Mouse (Mus musculus): ENCODE results near the gene Cdc26.

The Cdc26 gene

GRCm38 (mm10) chr4:62360805-62361455 lies 47.5 kb downstream of the Cdc26 start:
- Histone ChIP-seq H3K27me3 (ENCODE audit: control insufficient read depth, insufficient read depth, low read length, poor library complexity, severe bottlenecking) (no peaks in the 10 kb centered on the region), H3K36me3 (ENCODE audit: control insufficient read depth, insufficient read depth, low read length, poor library complexity, severe bottlenecking) (no peaks in the 10 kb centered on the region)
- no peak for DNase-seq (ENCODE audit: low read depth, low spot score)

GRCm38 (mm10) chr4:62360088-62360804 lies 48.2 kb downstream of the Cdc26 start, which contains the start of the genes Fkbp15 and Slc31a1:
TSS of gene Fkbp15 (minus strand) at chr4:62360548.
TSS of gene Slc31a1 (plus strand) at chr4:62360727.
- H3K36me3 ChIP-seq (ENCODE audit: control insufficient read depth, insufficient read depth, low read length, poor library complexity, severe bottlenecking) = no peaks in the 10 kb centered on the region
- no peaks in the 10 kb centered on the region for H3K27me3 ChIP-seq (ENCODE audit: control insufficient read depth, insufficient read depth, low read length, poor library complexity, severe bottlenecking)
- peak; percentile 98 for DNase-seq (ENCODE audit: low read depth, low spot score)

GRCm38 (mm10) chr4:62359256-62359775 lies 49.1 kb downstream of the Cdc26 start:
- H3K27me3 ChIP-seq (ENCODE audit: control insufficient read depth, insufficient read depth, low read length, poor library complexity, severe bottlenecking) = no peaks in the 10 kb centered on the region
- H3K36me3 ChIP-seq (ENCODE audit: control insufficient read depth, insufficient read depth, low read length, poor library complexity, severe bottlenecking) = no peaks in the 10 kb centered on the region
- DNase-seq (ENCODE audit: low read depth, low spot score) = peak; percentile 13

- DNase-seq (ENCODE audit: low read depth, low spot score) = peak; percentile 64
- no peaks in the 10 kb centered on the region; the same call in 1 of the 2 replicates for H3K36me3 ChIP-seq (ENCODE audit: control insufficient read depth, insufficient read depth, low read length, poor library complexity, severe bottlenecking)
- H3K27me3 ChIP-seq (ENCODE audit: control insufficient read depth, insufficient read depth, low read length, poor library complexity, severe bottlenecking) = no peaks in the 10 kb centered on the region
These were observed 50.8 kb downstream of the Cdc26 start for GRCm38 (mm10) chr4:62357631-62358148.

- peaks cover 7% of the 10 kb centered on the region for H3K36me3 ChIP-seq (ENCODE audit: control insufficient read depth, insufficient read depth, low read length, poor library complexity, severe bottlenecking)
- H3K27me3 ChIP-seq (ENCODE audit: control insufficient read depth, insufficient read depth, low read length, poor library complexity, severe bottlenecking) = no peaks in the 10 kb centered on the region
- no peak for DNase-seq (ENCODE audit: low read depth, low spot score)
These were observed 59.1 kb downstream of the Cdc26 start for GRCm38 (mm10) chr4:62349371-62349770.

GRCm38 (mm10) chr4:62348329-62348705 lies 60.1 kb downstream of the Cdc26 start:
- H3K27me3 ChIP-seq (ENCODE audit: control insufficient read depth, insufficient read depth, low read length, poor library complexity, severe bottlenecking) = no peaks in the 10 kb centered on the region

GRCm38 (mm10) chr4:62347605-62348328 lies 60.7 kb downstream of the Cdc26 start:
- H3K36me3 ChIP-seq (ENCODE audit: control insufficient read depth, insufficient read depth, low read length, poor library complexity, severe bottlenecking) = peaks cover 16% of the 10 kb centered on the region
- H3K27me3 ChIP-seq (ENCODE audit: control insufficient read depth, insufficient read depth, low read length, poor library complexity, severe bottlenecking) = no peaks in the 10 kb centered on the region
- no peak for DNase-seq (ENCODE audit: low read depth, low spot score)

More at GRCm38 (mm10) chr4:62348329-62348705, 60.1 kb downstream of the Cdc26 start:
- no peak for DNase-seq (ENCODE audit: low read depth, low spot score)
- peaks cover 11% of the 10 kb centered on the region for H3K36me3 ChIP-seq (ENCODE audit: control insufficient read depth, insufficient read depth, low read length, poor library complexity, severe bottlenecking)

- Histone ChIP-seq H3K27me3 (ENCODE audit: control insufficient read depth, insufficient read depth, low read length, poor library complexity, severe bottlenecking) (no peaks in the 10 kb centered on the region), H3K36me3 (ENCODE audit: control insufficient read depth, insufficient read depth, low read length, poor library complexity, severe bottlenecking) (peaks cover 12% of the 10 kb centered on the region)
- peak; percentile 59 for DNase-seq (ENCODE audit: low read depth, low spot score)
These were observed 62.6 kb downstream of the Cdc26 start for GRCm38 (mm10) chr4:62345827-62346226.

- Histone ChIP-seq H3K27me3 (ENCODE audit: control insufficient read depth, insufficient read depth, low read length, poor library complexity, severe bottlenecking) (no peaks in the 10 kb centered on the region), H3K36me3 (ENCODE audit: control insufficient read depth, insufficient read depth, low read length, poor library complexity, severe bottlenecking) (peaks cover 10% of the 10 kb centered on the region)
- DNase-seq (ENCODE audit: low read depth, low spot score) = peak; percentile 69
These were observed 64.4 kb downstream of the Cdc26 start for GRCm38 (mm10) chr4:62344000-62344399.

GRCm38 (mm10) chr4:62338536-62338935 lies 69.9 kb downstream of the Cdc26 start:
- Histone ChIP-seq H3K27me3 (ENCODE audit: control insufficient read depth, insufficient read depth, low read length, poor library complexity, severe bottlenecking) (no peaks in the 10 kb centered on the region), H3K36me3 (ENCODE audit: control insufficient read depth, insufficient read depth, low read length, poor library complexity, severe bottlenecking) (peaks cover 20% of the 10 kb centered on the region)
- no peak for DNase-seq (ENCODE audit: low read depth, low spot score)

All from splenic B cell, adult 2 months (primary cell).